Mouse (Mus musculus) liver, embryonic 13.5 days (tissue): ENCODE data around the gene Rc3h2. TPM values are rescaled to one million over a fixed set of nuclear protein-coding genes. Genes with fewer than 3 reads are reported as not detected.

Experiments used
- ATAC-seq: fragments of 200-750 bp; cut with Nextera tagmentation; 2 replicates; pipeline ENCODE4 v1.8.0; 2017; ENCODE audit warnings: low read depth, mild to moderate bottlenecking, moderate number of reproducible peaks, moderate library complexity
- DNase-seq: peaks from one replicate; pipeline ENCODE4 v3.0.0; 2022
- H3K27ac ChIP-seq: fragments of 300-500 bp; sonication (generic); 2 replicates; pipeline ENCODE4 v1.5.1; 2015; ENCODE audit warnings: moderate library complexity, mild to moderate bottlenecking, inconsistent platforms
- H3K27me3 ChIP-seq: fragments of 300-500 bp; sonication (generic); 2 replicates; pipeline ENCODE4 v1.6.1; 2015; ENCODE audit warnings: mild to moderate bottlenecking, inconsistent platforms
- H3K36me3 ChIP-seq: fragments of 300-500 bp; sonication (generic); 2 replicates; pipeline ENCODE4 v1.6.1; 2015; ENCODE audit warnings: mild to moderate bottlenecking, inconsistent platforms
- H3K4me1 ChIP-seq: fragments of 300-500 bp; sonication (generic); replicated peaks from 2 replicates; pipeline ENCODE4 v1.6.1; 2015; ENCODE audit warnings: inconsistent platforms
- H3K4me2 ChIP-seq: fragments of 300-500 bp; sonication (generic); 2 replicates; pipeline ENCODE4 v1.6.1; 2015; ENCODE audit warnings: inconsistent platforms, mild to moderate bottlenecking, moderate library complexity
- H3K4me3 ChIP-seq: fragments of 300-500 bp; sonication (generic); replicated peaks from 2 replicates; pipeline ENCODE4 v1.5.1; 2015; ENCODE audit warnings: mild to moderate bottlenecking, inconsistent platforms
- H3K9ac ChIP-seq: fragments of 300-500 bp; sonication (generic); 2 replicates; pipeline ENCODE4 v1.6.1; 2015; ENCODE audit warnings: mild to moderate bottlenecking, inconsistent platforms
- H3K9me3 ChIP-seq: fragments of 300-500 bp; sonication (generic); replicated peaks from 2 replicates; pipeline ENCODE4 v1.6.1; 2016; ENCODE audit warnings: inconsistent platforms
- WGBS: fragments of 180-500 bp; shearing (Covaris S2); methylation state at CpG from one replicate; pipeline ENCODE4 v1.1.7; 2015; ENCODE audit not compliant: insufficient replicate concordance; 5-methylcytosine and 5-hydroxymethylcytosine counted together
- polyA plus RNA-seq: library from polyadenylated mRNA; unstranded; fragments of >200 nt; fragmentation: Nextera tagmentation; extraction: Ambion mirVana; gene quantifications from 2 replicates; pipeline ENCODE4 v1.2.1, GENCODE M21; 2015

Rc3h2 gene
- polyA plus RNA-seq, 1 experiment from 2014 or later: 3.7 TPM

DNA sequence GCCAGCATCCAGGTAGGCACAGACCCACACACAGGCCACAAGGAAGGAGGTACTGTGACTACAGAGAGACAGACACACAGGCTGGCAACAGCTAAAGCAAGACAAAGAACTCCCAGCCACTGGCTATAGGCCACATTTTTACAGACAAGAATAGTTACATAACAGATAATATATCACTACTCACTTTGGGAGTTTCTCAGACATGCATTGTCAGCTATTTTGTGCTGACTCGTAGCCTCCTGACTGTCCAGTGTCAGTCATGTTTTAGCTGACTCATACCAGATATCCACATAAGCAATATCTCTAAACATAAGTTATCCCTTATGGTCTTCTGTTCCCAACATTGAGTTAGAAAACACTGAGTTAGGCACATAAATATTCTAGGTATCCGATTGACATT is 89.4 kb downstream of the Rc3h2 start:
- DNase-seq (no peak), ATAC-seq (no peak)
- Histone ChIP-seq H3K9me3 (no peaks in the 10 kb centered on the region), H3K9ac (no peak overlapping the region), H3K27ac (no peak overlapping the region), H3K4me1 (no peaks in the 10 kb centered on the region), H3K4me3 (no peak overlapping the region), H3K36me3 (no peaks in the 10 kb centered on the region), H3K4me2 (no peak overlapping the region), H3K27me3 (no peaks in the 10 kb centered on the region)
- 65% methylated on average over 2 of the region's 2 CpGs for WGBS

DNA sequence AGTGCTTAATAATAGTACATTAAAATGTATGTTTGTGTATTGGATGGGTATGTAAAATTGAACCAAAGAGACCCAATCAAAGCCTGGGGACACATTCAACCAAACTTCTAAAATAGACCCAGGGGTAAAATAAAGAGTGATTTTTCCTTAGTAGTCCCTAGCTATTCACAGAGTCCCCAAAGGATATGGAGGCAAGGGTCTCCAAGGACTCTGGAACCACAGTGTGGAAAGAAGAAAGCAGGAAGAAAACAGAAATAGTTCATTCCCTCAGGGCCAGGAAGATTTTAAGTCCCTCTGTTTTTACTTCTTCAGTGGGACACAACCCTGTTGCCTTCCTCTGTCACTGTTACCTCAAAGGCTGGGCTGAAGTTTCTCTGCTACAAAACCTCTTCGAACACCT is 96.5 kb downstream of the Rc3h2 start, which contains the start of gene Olfr368:
TSS of gene Olfr368 (plus strand) at position 301 of the 400 bp plus-strand sequence.
- Histone ChIP-seq H3K4me2 (no peak within 1 kb of the TSS), H3K9ac (no peak within 1 kb of the TSS), H3K9me3 (no peaks in the 10 kb centered on the region), H3K27me3 (no peaks in the 10 kb centered on the region), H3K36me3 (no peaks in the 10 kb centered on the region), H3K4me3 (no peak within 1 kb of the TSS), H3K27ac (no peak within 1 kb of the TSS), H3K4me1 (no peaks in the 10 kb centered on the region)
- no peak for DNase-seq
- ATAC-seq: no peak
- 38% methylated on average over 1 of the region's 1 CpGs for WGBS

Other genes starting within 250 kb of the Rc3h2 start
- gene Olfr365, start 234.7 kb downstream of the Rc3h2 start, polyA plus RNA-seq: not detected in 2 replicates
- not detected in 2 replicates for gene Olfr366, start 211.3 kb downstream of the Rc3h2 start, polyA plus RNA-seq
- not detected in 2 replicates for gene Olfr368, start 96.4 kb downstream of the Rc3h2 start, polyA plus RNA-seq
- 13.0 and 18.1 TPM in 2 replicates for gene Pdcl, start 63.6 kb downstream of the Rc3h2 start, polyA plus RNA-seq
- gene Zbtb26, start 20.2 kb upstream of the Rc3h2 start, polyA plus RNA-seq: 1.7 and 2.1 TPM in 2 replicates
- gene Zbtb6, start 20.3 kb upstream of the Rc3h2 start, polyA plus RNA-seq: 2.4 and 3.6 TPM in 2 replicates
- gene Rabgap1, start 20.4 kb upstream of the Rc3h2 start, polyA plus RNA-seq: 7.4 and 8.8 TPM in 2 replicates
- gene Gpr21, start 93.4 kb upstream of the Rc3h2 start, polyA plus RNA-seq: 0.08 and 0.13 TPM in 2 replicates